In the genomic region with DNA sequence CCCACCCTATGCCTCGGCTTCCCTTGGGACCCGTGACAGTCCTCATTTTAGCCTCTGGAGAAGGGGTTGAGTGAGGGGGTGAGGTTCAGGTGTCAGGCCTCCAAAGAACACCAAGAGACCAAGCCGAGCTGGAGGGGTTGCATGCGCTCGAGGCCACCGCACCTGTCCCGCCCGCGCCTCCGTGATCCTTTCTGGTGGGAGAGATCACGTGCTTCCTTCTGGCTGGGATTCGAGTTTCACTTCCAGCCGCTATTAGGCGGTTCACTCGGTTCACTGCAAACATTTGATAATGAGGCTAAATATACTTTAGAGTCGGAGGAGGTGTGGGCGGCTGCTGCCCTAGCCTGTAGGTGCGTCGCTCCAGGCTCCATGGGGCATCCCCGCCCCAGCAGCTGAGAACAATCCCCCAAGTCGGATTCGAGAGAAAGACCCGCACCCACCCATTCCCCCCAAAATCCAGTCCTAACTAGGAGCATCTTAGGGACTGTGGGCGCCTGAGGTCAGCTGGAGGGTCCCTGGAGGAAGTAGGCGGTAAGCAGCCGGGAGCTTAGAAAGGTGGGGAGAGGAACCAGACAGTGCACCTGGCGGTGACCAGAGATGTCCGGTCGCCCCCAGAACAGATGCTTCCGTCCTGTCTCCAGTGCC, we compare ENCODE assay signal across 8 mouse cellular contexts. TPM values are rescaled to one million over a fixed set of nuclear protein-coding genes. Genes with fewer than 3 reads are reported as not detected.
DNase-seq lines count a peak whose midpoint lies in the region; ATAC-seq and TF ChIP-seq lines count a peak whose summit lies in the region.
"Had no signal": no experiment of that assay in that cellular context is flagged by ENCODE, and none has a peak within 500 bp of the region (broad histone marks: within the 10 kb centered on the region; RNA-seq: fewer than 3 reads in every experiment).

No protein-coding gene starts in this region.

- ATAC-seq in forebrain, postnatal 0 days: no peak
- no peak for ATAC-seq in intestine, embryonic 14.5 days (replicated peaks; ENCODE audit: low FRiP score, low TSS enrichment, low read depth)
- ATAC-seq in liver, embryonic 13.5 days (ENCODE audit: low read depth): no peak
- no peak for ATAC-seq in activated CD4-positive, CD25-positive, alpha-beta regulatory T cell, adult 4 months

- TF ChIP-seq POLR2A in ES-Bruce4 (IDR thresholded peaks at IDR 0.05; ENCODE audit: insufficient read depth, low read length): no peak

- peak overlapping the region; percentile 83 for H3K4me2 ChIP-seq in forebrain, postnatal 0 days (ENCODE audit: low read depth)
- peak overlapping the region; percentile 92 for H3K4me2 ChIP-seq in intestine, embryonic 14.5 days (ENCODE audit: low read length)
- peak overlapping the region; percentile 44 for H3K4me2 ChIP-seq in liver, embryonic 13.5 days

- WGBS in forebrain, postnatal 0 days: 2% methylated on average over 30 of the region's 30 CpGs
- WGBS in intestine, embryonic 14.5 days: 2% methylated on average over 30 of the region's 30 CpGs
- 3% methylated on average over 30 of the region's 30 CpGs for WGBS in liver, embryonic 13.5 days (ENCODE audit: insufficient replicate concordance)

- no peaks in the 10 kb centered on the region for H3K9me3 ChIP-seq in ES-Bruce4 (replicated peaks; ENCODE audit: control insufficient read depth, insufficient read depth, low read length, poor library complexity, severe bottlenecking)
- peaks cover 4% of the 10 kb centered on the region; the same call in 1 of the 2 replicates for H3K9me3 ChIP-seq in forebrain, postnatal 0 days (ENCODE audit: low read length)
- no peaks in the 10 kb centered on the region for H3K9me3 ChIP-seq in intestine, embryonic 14.5 days (ENCODE audit: control insufficient read depth, low read length)
- H3K9me3 ChIP-seq in liver, embryonic 13.5 days (replicated peaks): no peaks in the 10 kb centered on the region

- peak overlapping the region; percentile 34 for H3K4me3 ChIP-seq in ES-Bruce4 (ENCODE audit: low read depth, low read length)
- peak overlapping the region; percentile 74 for H3K4me3 ChIP-seq in forebrain, postnatal 0 days (ENCODE audit: low read depth, low read length)
- H3K4me3 ChIP-seq in intestine, embryonic 14.5 days (ENCODE audit: low read depth, low read length): peak overlapping the region; percentile 26
- peak overlapping the region; percentile 32 for H3K4me3 ChIP-seq in liver, embryonic 13.5 days (replicated peaks)

- H3K9ac ChIP-seq in ES-Bruce4 (ENCODE audit: low read depth, poor library complexity, severe bottlenecking): peak overlapping the region; percentile 33
- peak overlapping the region; percentile 41; the same call in 1 of the 2 replicates for H3K9ac ChIP-seq in forebrain, postnatal 0 days
- H3K9ac ChIP-seq in intestine, embryonic 14.5 days (ENCODE audit: low read length): peak overlapping the region; percentile 25; the same call in 1 of the 2 replicates
- H3K9ac ChIP-seq in liver, embryonic 13.5 days: no peak overlapping the region

- H3K27me3 ChIP-seq in ES-Bruce4 (ENCODE audit: control insufficient read depth, insufficient read depth, low read length, poor library complexity, severe bottlenecking): no peaks in the 10 kb centered on the region
- H3K27me3 ChIP-seq in forebrain, postnatal 0 days (ENCODE audit: insufficient read depth, low read length): peaks cover 28% of the 10 kb centered on the region
- H3K27me3 ChIP-seq in intestine, embryonic 14.5 days (replicated peaks; ENCODE audit: control insufficient read depth, insufficient read depth, low read length): peaks cover 36% of the 10 kb centered on the region
- H3K27me3 ChIP-seq in liver, embryonic 13.5 days: peaks cover 90% of the 10 kb centered on the region

- H3K27ac ChIP-seq in ES-Bruce4 (ENCODE audit: insufficient read depth, low read length): no peak overlapping the region
- no peak overlapping the region for H3K27ac ChIP-seq in forebrain, postnatal 0 days (ENCODE audit: low read depth, low read length)
- H3K27ac ChIP-seq in intestine, embryonic 14.5 days (ENCODE audit: low read depth): no peak overlapping the region
- no peak overlapping the region for H3K27ac ChIP-seq in liver, embryonic 13.5 days

- DNase-seq in MN1 (ENCODE audit: low spot score): peak; percentile 37
- DNase-seq in forebrain, postnatal 0 days: peak; percentile 40
- peak; percentile 71 for DNase-seq in intestine, embryonic 14.5 days (ENCODE audit: low spot score)
- DNase-seq in liver, embryonic 13.5 days: no peak
- DNase-seq in neural tube, embryonic 10.5 days (ENCODE audit: extremely low spot score, low spot score): peak; percentile 46

- no peaks in the 10 kb centered on the region for H3K36me3 ChIP-seq in ES-Bruce4 (ENCODE audit: control insufficient read depth, insufficient read depth, low read length, poor library complexity, severe bottlenecking)
- no peaks in the 10 kb centered on the region for H3K36me3 ChIP-seq in forebrain, postnatal 0 days (ENCODE audit: insufficient read depth)
- no peaks in the 10 kb centered on the region for H3K36me3 ChIP-seq in intestine, embryonic 14.5 days (ENCODE audit: control insufficient read depth, insufficient read depth, low read length)
- H3K36me3 ChIP-seq in liver, embryonic 13.5 days: no peaks in the 10 kb centered on the region

- no peak for TF ChIP-seq EP300 in ES-Bruce4 (IDR thresholded peaks at IDR 0.05; ENCODE audit: insufficient read depth, low read depth, low read length)

- peaks cover 3% of the 10 kb centered on the region for H3K4me1 ChIP-seq in ES-Bruce4 (ENCODE audit: control insufficient read depth, insufficient read depth, low read length)
- H3K4me1 ChIP-seq in forebrain, postnatal 0 days (ENCODE audit: insufficient read depth): peaks cover 16% of the 10 kb centered on the region
- H3K4me1 ChIP-seq in intestine, embryonic 14.5 days (replicated peaks; ENCODE audit: control insufficient read depth, insufficient read depth, low read length): peaks cover 29% of the 10 kb centered on the region
- H3K4me1 ChIP-seq in liver, embryonic 13.5 days (replicated peaks): peaks cover 32% of the 10 kb centered on the region

- TF ChIP-seq CTCF in ES-Bruce4 (IDR thresholded peaks at IDR 0.05; ENCODE audit: low read depth, low read length): no peak
- TF ChIP-seq CTCF in forebrain, postnatal 0 days (IDR thresholded peaks at IDR 0.05; ENCODE audit: low read depth): no peak

RNA-seq across cellular contexts. Expression of gene Pdgfa, which starts 0.9 kb away (rescaled TPM):
- 48.7 and 49.5 TPM in 2 replicates for polyA plus RNA-seq in ES-Bruce4 (2011; ENCODE audit: insufficient read depth, insufficient read length, low read depth, missing spikeins)
- 57.8 and 63.4 TPM in 2 replicates for total RNA-seq in forebrain, postnatal 0 days (2014; rRNA removed)
- polyA plus RNA-seq in forebrain, postnatal 0 days (2015; fragmentation: Nextera tagmentation; extraction: Ambion mirVana): 43.3 and 47.8 TPM in 2 replicates
- 69.2 and 78.4 TPM in 2 replicates for polyA plus RNA-seq in intestine, embryonic 14.5 days (2014; fragmentation: Nextera tagmentation; extraction: Ambion mirVana)
- 2.2 and 2.3 TPM in 2 replicates for polyA plus RNA-seq in liver, embryonic 13.5 days (2015; fragmentation: Nextera tagmentation; extraction: Ambion mirVana)
- polyA plus RNA-seq in activated CD4-positive, CD25-positive, alpha-beta regulatory T cell, adult 4 months (2017; shearing (Covaris generic)): not detected
- total RNA-seq: neutrophil, adult 5-6 weeks had no signal

Comparison
In these comparisons a context has a peak if more than half of its experiments do, and no peak if none do; other contexts are left out.
1. RNA of gene Pdgfa, which starts 0.9 kb away (polyA plus RNA-seq): 69.2 to 78.4 TPM in intestine, embryonic 14.5 days, 48.7 to 49.5 TPM in ES-Bruce4 and 43.3 to 47.8 TPM in forebrain, postnatal 0 days; 2.2 to 2.3 TPM in liver, embryonic 13.5 days and not detected in activated CD4-positive, CD25-positive, alpha-beta regulatory T cell, adult 4 months; every median in the first group is over 10 times any median in the second.
2. Peak in every context shown above with its lines, with median percentiles within 50 percentile points of each other: H3K4me3 ChIP-seq and H3K4me2 ChIP-seq.